Mouse (Mus musculus) forelimb bud, embryonic 11.5 days (tissue): ENCODE measurements around the gene Zc3h6.

Experiments
- DNase-seq: peaks from one replicate; pipeline ENCODE4 v3.0.0-alpha.2; 2012; ENCODE audit warnings: low read depth, low spot score

Gene Zc3h6

DNA sequence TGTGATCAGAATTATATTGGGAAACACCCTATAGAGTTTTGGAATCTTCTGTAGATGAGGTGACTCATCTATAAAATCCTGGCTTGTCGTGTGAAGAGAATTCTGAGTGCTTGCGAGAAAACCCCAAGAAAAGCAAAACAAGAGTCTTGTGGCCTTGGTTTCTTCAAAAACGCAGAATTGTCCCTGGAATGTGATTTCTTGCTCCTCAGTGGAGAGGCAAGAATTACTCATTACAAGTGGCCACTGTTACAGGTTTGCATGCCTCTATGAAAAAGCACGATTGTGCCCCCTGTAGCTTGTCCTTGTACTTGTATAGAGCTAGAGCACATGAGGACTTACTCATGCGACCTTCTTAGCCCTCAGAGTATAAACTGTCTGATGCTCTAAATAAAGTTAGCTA lies 68.2 kb downstream of the Zc3h6 start:
- no peak for DNase-seq

DNA sequence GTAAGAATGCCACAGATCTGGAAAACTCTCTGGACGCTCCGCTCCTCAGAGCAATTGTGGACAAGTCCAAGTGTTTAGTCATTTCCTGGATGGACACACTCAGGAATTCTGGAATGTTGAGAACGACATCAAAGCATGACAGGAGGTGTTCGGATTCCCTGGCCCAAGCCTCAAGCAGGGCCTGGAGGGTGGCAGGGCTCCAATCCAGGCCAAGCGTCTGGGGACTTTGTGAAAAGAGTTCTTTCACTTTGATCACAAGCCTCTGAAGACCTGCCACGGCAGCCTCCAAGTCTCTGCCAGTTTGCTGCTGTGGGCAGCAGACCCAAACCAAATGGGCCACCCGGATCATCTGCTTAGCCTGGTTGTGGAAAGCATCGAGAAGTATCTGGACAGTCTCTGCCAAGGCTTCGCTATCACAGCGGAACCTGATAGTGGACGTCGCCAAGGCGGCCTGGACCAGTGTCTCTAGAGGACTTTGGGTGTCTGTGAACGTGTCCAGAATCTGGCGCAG lies 71.3 kb downstream of the Zc3h6 start:
- DNase-seq, result no peak

DNA sequence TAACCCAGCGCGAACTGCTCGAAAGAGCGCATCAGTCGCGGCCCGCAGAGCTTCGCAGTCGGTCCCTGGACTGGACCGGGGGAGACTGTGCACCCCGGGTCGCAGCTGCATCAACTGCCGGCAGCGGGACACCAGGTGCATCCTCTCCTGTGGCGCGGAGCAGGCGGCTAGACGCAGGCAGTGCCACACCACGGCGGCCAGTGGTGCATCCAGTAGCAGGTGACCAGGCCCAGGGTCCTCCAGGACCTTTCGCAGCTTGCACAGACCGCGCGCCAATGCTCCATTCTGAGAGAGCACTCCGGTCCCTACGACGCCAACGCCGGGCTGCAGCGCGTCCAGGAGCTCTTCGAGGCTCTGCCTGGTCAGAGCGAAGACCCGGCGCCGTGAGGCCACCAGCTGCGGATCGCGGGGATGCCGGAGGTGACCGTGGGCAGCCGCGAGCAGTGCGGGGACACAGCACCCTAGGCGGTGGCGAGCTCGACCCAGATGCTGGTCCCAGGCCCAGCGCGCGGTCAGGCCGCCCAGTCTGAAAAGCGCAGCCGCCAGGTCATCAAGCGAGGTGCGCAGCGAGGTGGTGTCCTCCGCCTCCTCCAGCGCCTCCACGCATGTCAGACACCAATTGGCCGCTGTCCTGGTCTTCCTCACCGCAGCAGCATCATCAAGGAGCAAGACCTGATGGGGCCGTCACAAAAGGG lies 71.9 kb downstream of the Zc3h6 start:
- DNase-seq, result peak; percentile 31

DNA sequence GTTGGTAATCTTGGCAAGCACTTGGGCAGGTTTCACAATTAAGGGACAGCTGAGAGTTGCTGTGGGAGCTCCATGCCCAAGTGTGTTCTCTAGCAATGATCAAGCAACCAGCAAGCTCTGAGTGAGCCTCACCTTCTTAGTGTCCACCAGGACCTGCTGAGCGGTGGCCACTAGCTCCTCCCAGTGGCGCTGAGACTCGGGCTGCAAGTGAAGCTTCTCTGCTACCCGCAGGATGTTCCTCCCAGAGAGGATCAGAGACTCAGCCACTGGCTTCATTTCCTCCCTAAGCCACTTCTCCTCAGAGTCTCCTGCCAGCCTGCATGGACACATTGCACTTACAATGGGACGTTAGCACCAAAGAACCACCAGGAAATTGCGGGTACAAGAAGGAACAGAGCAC lies 73.4 kb downstream of the Zc3h6 start:
- DNase-seq, result no peak

DNA sequence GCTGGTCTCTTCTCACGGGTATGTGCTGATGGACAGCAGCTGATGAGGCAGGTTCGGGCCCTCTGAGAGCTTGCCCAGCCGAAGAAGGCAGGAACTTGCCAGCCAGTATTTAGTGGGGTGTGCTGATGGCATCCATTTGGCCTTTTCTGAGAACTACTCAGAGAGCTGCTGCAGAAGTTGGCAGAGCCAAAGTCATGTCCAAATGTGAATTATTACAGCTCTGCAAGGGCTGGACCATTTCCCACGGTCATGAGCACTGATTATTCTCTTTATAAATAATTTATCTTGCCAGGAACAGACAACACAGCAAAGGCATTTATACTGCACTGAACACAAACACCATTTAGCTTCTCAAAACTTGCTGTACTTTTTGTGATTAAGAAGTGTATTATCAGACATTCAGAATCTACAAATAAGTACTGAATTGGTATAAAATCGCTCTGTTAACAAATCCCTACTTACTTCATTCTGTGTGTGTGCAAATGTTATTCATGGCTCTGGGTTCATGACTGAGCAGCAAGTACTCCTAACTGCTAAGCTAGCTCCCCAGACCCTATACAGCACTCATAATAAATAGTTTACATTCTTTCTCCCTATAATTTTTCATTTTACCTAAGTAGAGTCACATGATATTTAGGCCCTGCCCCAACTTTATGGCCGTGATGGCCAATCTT lies 79.1 kb downstream of the Zc3h6 start:
- DNase-seq, result no peak

DNA sequence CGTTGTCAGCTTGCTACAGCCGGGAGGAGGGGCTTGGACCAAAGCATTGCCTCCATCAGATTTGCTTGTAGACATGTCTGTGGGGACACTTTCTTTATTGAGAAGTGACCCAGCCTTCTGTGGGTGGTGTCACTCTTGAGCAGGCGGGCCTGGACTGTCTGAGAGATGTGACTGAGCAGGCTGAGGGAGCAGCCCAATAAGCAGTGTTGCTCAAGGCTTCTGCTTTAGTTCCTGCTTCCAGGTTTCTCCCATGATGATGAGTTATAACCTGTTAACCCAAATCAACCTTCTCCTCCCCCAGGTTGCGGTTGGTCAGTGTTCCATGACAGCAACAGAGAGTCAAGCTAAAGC lies 79.6 kb downstream of the Zc3h6 start:
- no peak for DNase-seq

DNA sequence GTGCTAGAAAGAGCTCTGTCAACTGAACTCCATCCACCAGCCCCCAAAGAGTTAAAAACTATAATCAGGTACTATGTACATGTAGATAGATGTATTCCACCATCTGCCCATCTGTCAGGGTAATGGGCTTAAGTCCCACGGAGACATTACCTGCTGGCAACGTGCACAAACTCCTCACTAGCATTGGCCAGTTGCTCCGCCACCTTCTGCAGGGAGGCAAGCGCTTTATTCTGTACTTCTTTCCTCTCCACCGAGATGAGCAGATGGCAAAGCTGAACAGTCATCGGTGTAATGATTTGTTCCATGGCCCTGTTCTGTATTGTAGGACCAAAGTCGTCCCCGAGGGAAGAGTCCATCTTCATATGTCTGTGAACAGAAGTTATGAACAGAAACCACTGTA lies 80.6 kb downstream of the Zc3h6 start, which contains the start of gene Vinac1:
Gene Vinac1 (minus strand): TSS at position 362 of the 400 bp plus-strand sequence.
- DNase-seq, result no peak

DNA sequence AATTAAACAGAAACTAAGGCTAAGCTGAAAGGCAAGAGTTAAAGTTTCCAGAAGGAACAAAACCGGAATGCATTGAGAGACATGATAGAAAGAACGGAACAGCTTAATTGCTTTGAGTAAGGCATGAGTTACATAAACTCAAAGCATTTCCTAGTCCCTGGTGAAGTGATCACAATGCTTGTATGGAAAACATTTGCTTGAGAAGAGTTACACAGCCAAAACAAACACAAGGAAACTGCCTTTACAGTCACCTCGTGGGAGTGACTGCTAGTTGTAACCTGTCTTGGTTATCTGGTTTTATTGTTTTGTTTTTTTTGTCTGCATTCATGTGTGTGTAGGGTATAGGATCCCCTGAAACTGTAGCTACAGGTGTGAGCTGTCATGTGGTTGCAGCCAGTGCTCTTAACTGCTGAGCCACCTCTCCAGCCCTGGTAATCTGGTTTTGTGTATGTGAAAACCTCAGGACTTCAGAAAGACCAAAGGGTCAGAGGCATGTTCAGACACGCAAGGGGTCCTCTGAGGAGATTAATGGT lies 85.3 kb downstream of the Zc3h6 start:
- no peak for DNase-seq

DNA sequence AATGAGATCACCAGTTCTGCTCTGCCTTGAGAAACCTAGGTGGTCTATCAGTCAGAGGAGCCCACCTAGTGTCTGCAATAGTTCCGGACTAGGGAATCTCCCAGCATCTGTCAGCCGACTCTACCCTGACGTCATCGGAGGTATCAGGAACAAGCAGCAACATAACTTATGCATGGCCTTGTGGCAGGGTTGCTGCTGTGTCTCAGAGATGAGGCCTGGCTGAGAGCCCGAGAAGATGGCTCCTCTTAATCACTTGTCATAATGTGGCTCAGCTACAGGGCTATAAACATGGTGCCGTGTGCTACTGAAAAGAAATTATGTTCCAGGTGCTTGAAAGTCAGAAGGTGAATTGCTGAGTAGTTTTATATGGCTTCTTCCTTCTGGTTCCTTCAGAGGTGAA lies 88.5 kb downstream of the Zc3h6 start:
- DNase-seq, result no peak

DNA sequence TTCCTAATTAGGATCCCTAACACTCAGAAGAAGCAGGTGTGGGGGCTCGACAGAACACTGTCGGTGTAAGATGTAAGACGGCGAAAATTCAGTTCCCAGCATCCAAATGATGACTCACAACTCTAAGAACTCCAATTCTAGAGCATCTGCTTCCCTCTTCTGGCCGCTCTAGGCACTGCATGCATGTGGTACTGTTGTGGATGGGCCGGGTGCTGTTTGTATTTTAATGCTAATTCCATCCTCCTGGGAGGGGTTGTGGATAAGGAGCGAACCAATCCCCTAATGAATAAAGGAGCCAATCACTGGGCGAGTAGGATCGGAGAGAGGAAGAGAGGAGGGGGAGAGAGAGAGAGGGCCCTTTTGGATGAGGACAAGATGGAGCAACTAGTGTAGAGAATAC lies 89.4 kb downstream of the Zc3h6 start:
- no peak for DNase-seq

DNA sequence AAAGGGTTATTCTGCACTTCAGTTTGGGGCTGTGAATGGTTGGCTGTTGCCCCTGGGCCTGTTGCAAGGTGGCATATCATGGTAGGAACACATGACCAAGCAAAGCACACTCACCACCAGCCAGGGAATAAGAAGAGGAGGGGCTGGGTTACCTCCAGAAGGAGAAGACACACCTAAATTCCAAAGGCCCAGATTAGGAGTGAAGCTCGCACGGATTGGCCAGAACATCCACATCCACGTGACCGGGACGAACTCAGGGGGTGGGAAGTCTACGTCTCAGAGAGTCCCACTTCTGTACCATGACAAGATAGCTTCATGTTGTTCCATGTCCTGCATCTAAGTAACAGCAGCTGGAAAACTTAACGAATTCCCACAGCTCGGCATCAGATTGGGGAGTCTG lies 90.1 kb downstream of the Zc3h6 start:
- DNase-seq, result no peak

DNA sequence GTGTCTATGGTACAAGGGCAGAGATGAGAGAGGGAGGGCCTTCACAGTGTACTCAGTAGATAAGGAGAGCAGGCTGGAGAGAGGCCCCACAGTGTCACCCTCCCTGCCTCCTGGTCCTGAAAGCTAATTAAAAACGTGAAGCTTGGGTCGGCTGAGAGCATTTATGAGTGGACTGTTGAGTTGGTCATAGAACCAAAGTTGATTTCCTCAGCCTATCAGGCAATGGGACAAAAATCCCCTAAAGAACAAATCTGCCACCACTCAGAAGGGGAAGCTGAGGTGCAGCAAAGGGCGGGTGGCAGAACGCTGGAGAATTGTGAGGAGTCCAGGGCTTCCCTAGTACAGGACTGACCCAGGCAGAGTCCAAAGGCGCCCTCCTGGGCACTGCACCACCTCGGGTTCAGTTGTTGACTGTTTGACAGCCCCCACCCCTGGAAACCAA lies 90.7 kb downstream of the Zc3h6 start:
- no peak for DNase-seq

DNA sequence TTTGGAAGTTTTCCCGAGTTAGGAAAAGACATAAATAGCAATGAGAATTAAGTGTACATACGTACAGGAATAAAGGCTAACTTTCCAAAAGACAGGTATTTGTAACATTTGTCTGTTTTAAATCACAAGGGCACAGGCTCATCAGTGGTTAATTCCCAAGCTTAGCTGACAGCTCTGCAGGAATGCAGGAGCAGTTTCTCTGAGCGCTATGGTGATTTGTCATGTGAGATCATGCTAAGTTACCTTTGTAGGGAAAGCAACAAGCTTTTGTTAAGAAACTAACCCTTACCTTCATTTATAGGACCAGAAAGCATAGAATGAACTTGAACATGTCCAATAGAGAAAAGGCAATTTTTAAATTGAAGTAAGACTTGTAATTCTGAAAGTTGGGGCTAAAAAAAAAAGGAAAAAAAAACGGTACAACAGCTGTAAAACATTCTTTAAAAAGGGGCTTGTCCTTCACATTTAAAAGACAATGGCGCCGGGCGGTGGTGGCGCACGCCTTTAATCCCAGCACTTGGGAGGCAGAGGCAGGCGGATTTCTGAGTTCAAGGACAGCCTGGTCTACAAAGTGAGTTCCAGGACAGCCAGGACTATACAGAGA lies 94.4 kb downstream of the Zc3h6 start:
- no peak for DNase-seq

DNA sequence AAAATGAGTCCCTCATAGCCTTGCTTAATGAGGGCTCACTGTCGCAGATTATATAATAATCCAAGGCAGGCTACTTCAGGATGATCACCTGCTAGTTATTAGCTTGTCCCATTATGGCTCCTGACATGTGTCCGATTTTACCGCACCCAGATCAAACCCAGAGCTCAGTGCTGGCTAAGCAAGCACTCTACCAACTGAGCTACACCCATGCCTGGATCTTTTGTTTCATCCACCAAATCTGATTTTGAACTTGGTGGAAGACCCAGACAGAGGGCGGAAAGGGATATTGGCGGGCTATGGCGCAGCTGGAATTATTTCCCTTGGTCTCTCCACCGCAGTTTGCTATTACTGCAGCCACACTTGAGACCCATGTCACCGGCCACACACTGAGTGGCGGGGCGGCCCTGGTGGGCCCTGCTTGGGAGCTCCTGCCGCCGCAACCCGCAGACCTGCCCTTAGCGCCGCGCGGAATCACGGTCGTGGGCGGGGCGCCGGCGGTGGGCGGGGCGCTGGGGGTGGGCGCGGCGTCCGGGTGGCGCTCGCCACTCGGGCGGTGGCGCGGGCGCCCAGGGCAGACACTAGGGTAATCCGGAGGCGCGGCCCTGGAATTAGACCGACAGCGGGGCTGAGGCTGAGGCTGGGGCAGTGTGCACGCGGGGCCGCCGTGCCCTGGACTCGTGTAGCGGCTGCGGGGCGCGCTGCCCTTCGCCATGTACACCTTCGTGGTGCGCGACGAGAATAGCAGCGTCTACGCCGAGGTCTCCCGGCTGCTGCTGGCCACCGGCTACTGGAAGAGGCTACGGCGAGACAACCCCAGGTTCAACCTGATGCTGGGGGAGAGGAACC lies 98.5 kb downstream of the Zc3h6 start, which contains the start of gene Ttl:
Gene Ttl (plus strand): TSS at position 506 of the 846 bp plus-strand sequence.
- peak; percentile 43 for DNase-seq

DNA sequence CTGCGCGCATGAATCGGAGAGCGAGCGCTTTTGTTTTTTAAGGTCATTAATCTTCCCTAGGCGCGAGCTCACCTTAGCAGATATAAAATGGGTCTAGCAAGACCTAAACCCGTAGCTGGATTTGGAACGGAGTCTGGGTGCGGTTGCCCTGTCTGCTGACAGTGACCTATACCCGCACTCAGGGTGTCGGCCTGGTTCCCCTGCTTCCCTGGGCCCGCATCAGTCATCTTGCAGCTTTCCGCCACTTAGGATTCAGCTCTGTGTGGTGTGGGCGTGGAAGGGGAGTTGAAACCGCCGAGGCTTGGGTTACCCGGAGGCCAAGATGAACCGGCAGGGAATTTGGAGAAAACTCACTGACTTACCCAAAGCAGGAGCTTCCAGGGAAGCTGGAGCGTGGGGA lies 99.1 kb downstream of the Zc3h6 start:
- peak; percentile 63 for DNase-seq
